Mouse (Mus musculus) liver, embryonic 13.5 days (tissue): ENCODE results near the gene Gm5431. TPM values are rescaled to one million over a fixed set of nuclear protein-coding genes. Genes with fewer than 3 reads are reported as not detected.
"Not testable (repeated sequence)": the region's sequence is repeated elsewhere in the genome, so short reads cannot be mapped to it uniquely, and the experiment has no call there.

ENCODE experiments used
- ATAC-seq: fragments of 200-750 bp; cut with Nextera tagmentation; 2 replicates; pipeline ENCODE4 v1.8.0; 2017; ENCODE audit warnings: low read depth, mild to moderate bottlenecking, moderate number of reproducible peaks, moderate library complexity
- DNase-seq: peaks from one replicate; pipeline ENCODE4 v3.0.0; 2022
- H3K27ac ChIP-seq: fragments of 300-500 bp; sonication (generic); 2 replicates; pipeline ENCODE4 v1.5.1; 2015; ENCODE audit warnings: moderate library complexity, mild to moderate bottlenecking, inconsistent platforms
- H3K27me3 ChIP-seq: fragments of 300-500 bp; sonication (generic); 2 replicates; pipeline ENCODE4 v1.6.1; 2015; ENCODE audit warnings: mild to moderate bottlenecking, inconsistent platforms
- H3K36me3 ChIP-seq: fragments of 300-500 bp; sonication (generic); 2 replicates; pipeline ENCODE4 v1.6.1; 2015; ENCODE audit warnings: mild to moderate bottlenecking, inconsistent platforms
- H3K4me1 ChIP-seq: fragments of 300-500 bp; sonication (generic); replicated peaks from 2 replicates; pipeline ENCODE4 v1.6.1; 2015; ENCODE audit warnings: inconsistent platforms
- H3K4me2 ChIP-seq: fragments of 300-500 bp; sonication (generic); 2 replicates; pipeline ENCODE4 v1.6.1; 2015; ENCODE audit warnings: inconsistent platforms, mild to moderate bottlenecking, moderate library complexity
- H3K4me3 ChIP-seq: fragments of 300-500 bp; sonication (generic); replicated peaks from 2 replicates; pipeline ENCODE4 v1.5.1; 2015; ENCODE audit warnings: mild to moderate bottlenecking, inconsistent platforms
- H3K9ac ChIP-seq: fragments of 300-500 bp; sonication (generic); 2 replicates; pipeline ENCODE4 v1.6.1; 2015; ENCODE audit warnings: mild to moderate bottlenecking, inconsistent platforms
- H3K9me3 ChIP-seq: fragments of 300-500 bp; sonication (generic); replicated peaks from 2 replicates; pipeline ENCODE4 v1.6.1; 2016; ENCODE audit warnings: inconsistent platforms
- WGBS: fragments of 180-500 bp; shearing (Covaris S2); methylation state at CpG from one replicate; pipeline ENCODE4 v1.1.7; 2015; ENCODE audit not compliant: insufficient replicate concordance; 5-methylcytosine and 5-hydroxymethylcytosine counted together
- polyA plus RNA-seq: library from polyadenylated mRNA; unstranded; fragments of >200 nt; fragmentation: Nextera tagmentation; extraction: Ambion mirVana; gene quantifications from 2 replicates; pipeline ENCODE4 v1.2.1, GENCODE M21; 2015

Gene Gm5431
- 0.20 and 0.38 TPM in 2 replicates for polyA plus RNA-seq

DNA sequence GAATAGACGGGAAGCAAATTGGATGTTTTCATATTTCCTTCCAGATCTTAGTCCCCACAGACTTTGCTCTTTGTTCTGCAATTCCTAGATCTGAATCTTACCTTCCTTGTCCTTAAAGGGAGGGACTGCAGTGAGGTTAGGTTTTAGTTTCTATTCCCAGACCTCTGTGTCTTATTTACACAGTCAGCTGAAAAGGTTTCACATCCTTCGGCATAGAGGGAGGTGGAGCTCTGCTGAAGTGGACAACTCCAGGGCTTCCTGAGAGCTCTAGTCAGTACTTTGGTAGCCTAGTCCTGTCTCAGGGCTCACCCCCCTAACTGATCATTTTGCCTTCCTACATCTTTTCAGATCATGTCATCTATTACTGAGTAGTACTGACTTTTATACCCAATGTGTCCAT, at the start of gene Gm5431:
Gene Gm5431 (minus strand): TSS at position 194 of the 400 bp plus-strand sequence.
- ATAC-seq (no peak), DNase-seq (no peak)
- no peaks in the 10 kb centered on the region for H3K9me3 ChIP-seq
- no peaks in the 10 kb centered on the region for H3K27me3 ChIP-seq
- no peak within 1 kb of the TSS for H3K9ac ChIP-seq
- no peaks in the 10 kb centered on the region for H3K36me3 ChIP-seq
- H3K4me2 ChIP-seq: no peak within 1 kb of the TSS
- H3K27ac ChIP-seq: 0 out of 2 replicates have a peak within 1 kb of the TSS, but pooled peaks have one; percentile 5
- 52% methylated on average over 2 of the region's 2 CpGs for WGBS
- no peaks in the 10 kb centered on the region for H3K4me1 ChIP-seq
- H3K4me3 ChIP-seq: no peak within 1 kb of the TSS

DNA sequence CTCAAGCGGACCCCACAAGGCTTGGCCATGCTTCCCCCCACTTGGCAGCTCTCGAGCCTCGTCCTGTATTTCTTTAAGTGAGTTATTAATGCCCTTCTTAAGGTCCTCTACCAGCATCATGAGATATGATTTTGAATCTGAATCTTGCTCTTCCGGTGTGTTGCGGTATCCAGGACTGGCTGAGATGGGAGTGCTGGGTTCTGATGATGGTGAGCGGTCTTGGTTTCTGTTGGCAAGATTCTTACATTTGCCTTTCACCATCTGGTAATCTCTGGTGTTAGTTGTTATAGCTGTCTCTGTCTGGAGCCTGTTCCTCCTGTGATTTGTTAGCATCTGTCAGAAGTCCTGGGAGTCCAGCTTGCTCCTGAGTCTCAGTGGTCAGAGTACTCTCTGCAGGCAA, 44.1 kb upstream of the Gm5431 start, which contains the start of gene Psme2b:
Gene Psme2b (minus strand): TSS at position 101 of the 400 bp plus-strand sequence.
- WGBS: 76% methylated on average over 6 of the region's 6 CpGs

DNA sequence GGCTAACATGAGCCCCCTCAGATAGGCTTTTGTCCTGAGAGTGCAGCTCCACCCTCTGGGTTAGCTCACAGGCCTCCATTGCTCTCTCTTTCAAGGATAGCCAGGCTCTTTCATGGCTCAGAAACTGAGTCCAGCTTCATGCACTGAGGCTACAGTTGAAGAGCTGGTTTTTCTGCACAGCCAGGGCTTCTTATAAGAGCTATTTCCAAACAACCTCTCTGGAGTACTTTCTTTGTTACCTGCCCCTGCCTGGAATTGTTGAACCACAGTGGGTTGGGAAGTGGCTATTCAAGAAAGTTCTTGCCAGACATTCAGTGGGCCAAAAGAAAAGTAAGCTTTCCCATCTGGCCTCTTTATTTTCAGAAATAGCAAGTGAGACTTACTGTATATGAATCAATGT, 37.3 kb upstream of the Gm5431 start:
- H3K9me3 ChIP-seq, H3K4me3 ChIP-seq, H3K4me1 ChIP-seq, H3K36me3 ChIP-seq, H3K27ac ChIP-seq, H3K9ac ChIP-seq, H3K27me3 ChIP-seq, H3K4me2 ChIP-seq, DNase-seq, ATAC-seq: not testable (repeated sequence)

More for the DNA sequence above, 44.1 kb upstream of the Gm5431 start, which contains the start of gene Psme2b:
- not testable (repeated sequence) for H3K4me1 ChIP-seq, H3K36me3 ChIP-seq, H3K27me3 ChIP-seq, ATAC-seq, H3K27ac ChIP-seq, H3K4me3 ChIP-seq, H3K9me3 ChIP-seq, DNase-seq, H3K4me2 ChIP-seq, H3K9ac ChIP-seq

DNA sequence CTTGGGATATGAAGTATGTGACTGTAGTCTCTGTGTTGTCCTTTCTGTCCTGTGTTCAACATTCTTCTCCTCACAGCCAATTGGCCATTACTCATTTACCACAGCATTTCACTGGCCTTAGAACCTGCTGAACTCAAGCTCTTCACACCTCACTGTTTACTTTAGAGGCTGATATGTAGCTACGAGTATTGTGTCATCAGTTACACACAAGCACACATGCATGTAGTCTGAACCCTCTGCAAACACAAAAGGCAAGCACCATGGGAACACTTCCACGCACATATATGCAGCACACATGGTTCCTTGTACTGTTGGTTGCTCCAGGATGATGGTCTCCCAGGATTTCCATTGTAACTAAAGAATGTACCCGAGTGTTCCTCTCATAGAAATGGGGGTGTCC, 33.3 kb upstream of the Gm5431 start:
- H3K4me2 ChIP-seq, H3K27me3 ChIP-seq, H3K9ac ChIP-seq, ATAC-seq, DNase-seq, H3K36me3 ChIP-seq, H3K4me3 ChIP-seq, H3K27ac ChIP-seq, H3K4me1 ChIP-seq, H3K9me3 ChIP-seq: not testable (repeated sequence)
- no CpG with 5 or more reads among the region's 3 CpGs for WGBS

DNA sequence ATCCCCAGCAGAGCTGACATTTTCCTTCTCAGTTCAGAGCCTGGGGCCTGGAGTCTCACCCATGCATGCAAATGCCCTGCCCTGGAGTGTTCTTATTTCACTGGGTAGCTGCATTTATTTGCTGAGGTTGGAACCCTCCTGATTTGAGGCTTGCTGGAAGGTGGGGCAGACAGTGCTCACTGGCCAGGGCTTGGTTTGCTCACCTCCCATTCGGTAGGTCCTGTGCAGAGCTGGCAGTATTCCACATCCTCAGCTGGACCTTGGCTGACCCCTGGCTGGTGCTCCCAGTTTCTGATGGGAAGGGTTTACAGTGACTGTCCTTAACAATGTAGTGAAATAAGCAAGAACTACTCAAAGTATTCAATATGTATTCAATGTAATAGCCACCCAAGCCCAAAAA, 31.9 kb upstream of the Gm5431 start:
- ATAC-seq: 0 out of 2 replicates have a peak, but pooled peaks have one; percentile 51
- not testable (repeated sequence) for DNase-seq

DNA sequence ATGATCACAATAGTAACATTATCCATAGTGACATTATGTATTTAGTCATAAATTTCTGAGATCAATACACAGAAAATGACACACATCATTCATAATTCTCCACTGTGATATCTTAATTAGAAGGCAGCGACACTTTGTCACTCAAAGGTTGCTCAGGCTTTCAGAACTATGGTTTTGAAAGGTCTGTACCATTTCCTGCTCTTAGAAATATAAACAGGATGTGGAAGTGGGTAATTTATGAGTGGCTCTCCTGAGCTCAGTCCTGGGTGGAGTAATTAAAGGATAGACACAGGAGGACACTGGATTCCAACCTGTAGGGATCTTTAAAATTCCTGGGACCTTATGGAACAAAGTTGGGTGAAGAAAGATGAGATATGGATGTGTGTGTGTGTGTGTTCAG, 31.4 kb upstream of the Gm5431 start:
- not testable (repeated sequence) for H3K4me3 ChIP-seq, H3K27me3 ChIP-seq, H3K4me1 ChIP-seq, H3K9ac ChIP-seq, ATAC-seq, H3K4me2 ChIP-seq, H3K9me3 ChIP-seq, DNase-seq, H3K36me3 ChIP-seq, H3K27ac ChIP-seq
- WGBS: 42% methylated on average over 1 of the region's 1 CpGs

More for the DNA sequence above, 31.9 kb upstream of the Gm5431 start:
- WGBS: 45% methylated on average over 1 of the region's 1 CpGs
- not testable (repeated sequence) for H3K4me2 ChIP-seq, H3K27me3 ChIP-seq, H3K4me1 ChIP-seq, H3K9me3 ChIP-seq, H3K4me3 ChIP-seq, H3K9ac ChIP-seq, H3K36me3 ChIP-seq, H3K27ac ChIP-seq

DNA sequence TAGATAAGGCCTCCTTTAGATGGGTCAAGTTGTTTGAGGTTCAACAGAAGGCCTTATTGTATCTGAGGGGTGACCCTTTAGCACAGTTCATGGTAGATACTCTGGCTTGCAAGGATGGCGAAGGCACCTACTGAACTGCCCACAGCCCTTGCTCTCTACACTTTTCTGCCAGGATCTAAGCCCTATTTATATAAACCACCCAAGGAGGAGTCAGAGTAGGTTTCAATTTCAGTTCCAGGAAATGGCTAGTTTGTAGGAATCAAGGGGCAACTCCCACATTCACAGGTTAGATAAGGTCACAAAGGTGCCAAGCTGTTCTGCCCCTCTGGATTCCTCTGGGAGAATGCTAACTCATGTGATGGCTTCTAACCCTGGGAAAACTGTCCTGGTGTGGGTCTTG, 26.1 kb upstream of the Gm5431 start:
- H3K27me3 ChIP-seq, DNase-seq, H3K4me1 ChIP-seq, H3K4me3 ChIP-seq, H3K9ac ChIP-seq, H3K4me2 ChIP-seq, ATAC-seq, H3K27ac ChIP-seq, H3K9me3 ChIP-seq, H3K36me3 ChIP-seq: not testable (repeated sequence)
- 68% methylated on average over 1 of the region's 1 CpGs for whole genome bisulfite sequencing

DNA sequence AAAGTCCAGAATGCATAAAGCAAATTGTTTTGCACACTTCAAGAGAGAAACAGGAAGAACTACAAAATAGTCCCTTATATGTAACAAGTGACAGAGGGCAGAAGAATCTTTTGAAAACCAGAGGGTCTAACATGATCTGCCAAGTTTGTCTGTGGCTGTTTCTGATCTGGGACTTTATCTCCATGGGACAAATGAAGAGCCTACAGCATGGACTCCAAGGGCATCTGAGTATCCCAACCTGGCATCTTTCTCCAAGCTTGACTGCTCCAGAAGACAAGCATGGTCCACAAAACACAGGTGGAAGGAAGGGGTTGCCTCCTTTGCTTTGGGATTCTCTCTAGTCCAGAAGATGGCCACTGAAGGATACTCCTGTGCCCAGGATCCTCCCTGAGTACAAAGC, 24.4 kb upstream of the Gm5431 start:
- DNase-seq, H3K4me1 ChIP-seq, H3K4me2 ChIP-seq, H3K27ac ChIP-seq, H3K36me3 ChIP-seq, ATAC-seq, H3K9me3 ChIP-seq, H3K27me3 ChIP-seq, H3K4me3 ChIP-seq, H3K9ac ChIP-seq: not testable (repeated sequence)

DNA sequence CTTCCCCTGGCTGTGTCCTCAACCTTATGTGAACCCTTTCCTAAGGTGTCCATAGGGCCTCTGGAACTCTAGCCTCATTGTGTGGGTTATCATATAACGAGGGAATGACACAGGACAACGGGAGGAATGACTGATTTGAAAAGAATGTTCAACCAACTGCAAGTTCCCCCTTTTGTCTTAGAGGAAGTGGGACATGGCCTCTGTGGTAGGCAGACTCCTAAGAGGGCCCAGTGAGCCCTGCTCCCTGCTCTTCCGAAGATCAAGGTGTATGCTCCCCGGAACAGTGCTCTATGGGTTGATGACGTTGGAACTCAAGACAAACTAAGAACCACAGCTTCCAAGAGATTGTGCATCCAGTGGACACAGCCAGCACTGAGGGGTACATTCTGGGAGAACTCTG, 21.8 kb upstream of the Gm5431 start:
- not testable (repeated sequence) for H3K27me3 ChIP-seq, H3K4me3 ChIP-seq, H3K4me2 ChIP-seq, H3K9ac ChIP-seq, H3K36me3 ChIP-seq, H3K27ac ChIP-seq, H3K4me1 ChIP-seq, H3K9me3 ChIP-seq, ATAC-seq, DNase-seq
- WGBS: 27% methylated on average over 5 of the region's 5 CpGs

DNA sequence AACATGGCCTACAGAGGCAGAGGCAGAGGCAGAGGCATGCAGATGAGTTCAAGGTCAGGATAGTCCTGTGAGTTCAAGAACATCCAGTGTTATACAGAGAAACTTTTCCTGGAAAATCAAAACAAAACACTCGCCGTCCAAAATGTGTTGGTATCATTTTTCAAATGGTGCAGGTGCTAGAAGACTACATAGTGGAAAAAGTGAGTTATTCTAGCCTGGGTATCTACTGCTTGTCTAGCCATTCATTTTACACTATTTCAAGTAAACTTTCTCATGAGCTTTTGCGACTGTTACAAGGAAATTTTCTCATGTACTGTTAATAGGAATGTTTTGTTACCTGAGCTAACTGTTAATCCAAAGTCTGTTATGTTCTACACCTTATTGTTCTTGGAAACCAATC, 16.4 kb upstream of the Gm5431 start:
- no peaks in the 10 kb centered on the region for H3K9me3 ChIP-seq
- no peak for ATAC-seq
- H3K4me1 ChIP-seq: no peaks in the 10 kb centered on the region
- H3K9ac ChIP-seq: no peak overlapping the region
- no peaks in the 10 kb centered on the region for H3K27me3 ChIP-seq
- no peak overlapping the region for H3K4me2 ChIP-seq
- no peak for DNase-seq
- no peak overlapping the region for H3K27ac ChIP-seq
- no peak overlapping the region for H3K4me3 ChIP-seq
- no peaks in the 10 kb centered on the region for H3K36me3 ChIP-seq
- WGBS: 74% methylated on average over 3 of the region's 3 CpGs

DNA sequence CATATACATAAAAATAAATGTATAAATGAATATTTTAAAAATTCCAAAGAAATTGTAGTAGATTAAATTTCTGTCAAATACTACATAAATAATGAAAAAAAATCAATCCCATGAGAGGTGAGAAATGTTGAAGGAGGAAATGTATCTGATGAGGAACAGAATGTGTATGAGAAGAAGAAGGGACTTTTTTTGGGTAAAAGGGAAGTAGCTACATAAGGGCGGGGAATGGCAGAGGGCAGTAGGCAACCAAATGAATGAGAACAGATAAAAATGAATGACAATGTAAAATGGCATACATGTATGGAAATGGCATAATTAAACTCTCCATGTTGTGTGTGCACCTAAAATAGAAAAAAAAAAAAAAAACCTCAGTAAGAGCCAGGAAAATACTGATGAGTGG, 11.6 kb upstream of the Gm5431 start:
- no peak overlapping the region for H3K4me2 ChIP-seq
- 60% methylated on average over 1 of the region's 1 CpGs for WGBS

DNA sequence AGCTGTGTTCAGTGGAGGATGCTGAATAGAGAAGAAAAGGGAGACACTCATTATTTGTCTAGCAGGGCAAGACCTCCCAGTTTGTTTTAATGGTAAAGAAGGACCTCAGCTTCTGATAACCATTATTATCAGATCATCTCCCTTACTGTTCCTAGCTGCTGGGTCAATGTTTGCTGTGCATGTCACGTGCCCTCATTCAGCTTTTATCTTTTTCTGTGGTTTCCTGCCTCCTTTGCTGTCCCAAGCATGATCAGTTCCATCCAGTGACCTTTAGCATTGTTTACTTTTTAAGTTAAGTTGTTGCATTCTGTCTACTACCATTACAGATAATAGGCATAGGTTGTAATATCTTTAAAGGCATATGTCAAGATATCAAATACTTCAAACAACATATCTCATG, 6.4 kb upstream of the Gm5431 start:
- Histone ChIP-seq H3K4me1 (peaks cover 7% of the 10 kb centered on the region; the same call in 1 of the 2 replicates), H3K9me3 (no peaks in the 10 kb centered on the region), H3K9ac (no peak overlapping the region), H3K27me3 (no peaks in the 10 kb centered on the region), H3K36me3 (no peaks in the 10 kb centered on the region), H3K4me2 (no peak overlapping the region), H3K4me3 (no peak overlapping the region), H3K27ac (no peak overlapping the region)
- DNase-seq (no peak), ATAC-seq (no peak)
- WGBS: 3% methylated on average over 1 of the region's 1 CpGs

More for the DNA sequence above, 11.6 kb upstream of the Gm5431 start:
- H3K27ac ChIP-seq: no peak overlapping the region
- no peak for ATAC-seq
- H3K36me3 ChIP-seq: no peaks in the 10 kb centered on the region
- H3K27me3 ChIP-seq: no peaks in the 10 kb centered on the region
- no peaks in the 10 kb centered on the region for H3K9me3 ChIP-seq
- no peak overlapping the region for H3K4me3 ChIP-seq
- no peak for DNase-seq
- H3K9ac ChIP-seq: no peak overlapping the region
- no peaks in the 10 kb centered on the region for H3K4me1 ChIP-seq
